Mouse (Mus musculus): ENCODE results near the gene Styk1. TPM values are rescaled to one million over a fixed set of nuclear protein-coding genes. Genes with fewer than 3 reads are reported as not detected.

The Styk1 gene
- under 1 TPM; 0.14 to 0.20 TPM for total RNA-seq (2021)

GRCm38 (mm10) chr6:131353352-131353919, at the start of gene Styk1:
Styk1 (minus strand) TSS chr6:131353597.
- DNase-seq = peak; percentile 72 to 79
- intact Hi-C loops (cut with DNase I) = loop anchor here (2.0 kb wide), 1 partner anchor 61 kb away; the partner anchor contains the start of gene Magohb

GRCm38 (mm10) chr6:131403036-131403435, 49.6 kb upstream of the Styk1 start:
- DNase-seq = no peak

GRCm38 (mm10) chr6:131402606-131403005, 49.2 kb upstream of the Styk1 start:
- no peak for DNase-seq
- intact Hi-C loops (cut with DNase I) = no loop called here

More at GRCm38 (mm10) chr6:131403036-131403435, 49.6 kb upstream of the Styk1 start:
- intact Hi-C loops (cut with DNase I) = no loop called here

GRCm38 (mm10) chr6:131401259-131401658, 47.9 kb upstream of the Styk1 start:
- intact Hi-C loops (cut with DNase I) = no loop called here
- DNase-seq = no peak

- intact Hi-C loops (cut with DNase I) = no loop called here
Measured at GRCm38 (mm10) chr6:131396650-131397049, 43.3 kb upstream of the Styk1 start.

GRCm38 (mm10) chr6:131393873-131394660, 40.7 kb upstream of the Styk1 start:
- no peak for DNase-seq
- intact Hi-C loops (cut with DNase I) = no loop called here

More at GRCm38 (mm10) chr6:131396650-131397049, 43.3 kb upstream of the Styk1 start:
- DNase-seq = no peak

- intact Hi-C loops (cut with DNase I) = loop anchor here (2.0 kb wide), 1 partner anchor 30 kb away; no protein-coding TSS in a partner anchor
- DNase-seq = peak; percentile 90 to 91
Measured at GRCm38 (mm10) chr6:131388040-131389021, 34.9 kb upstream of the Styk1 start, which contains the start of gene Ybx3. Ybx3 (minus strand) TSS chr6:131388476.

- peak; percentile 65 to 69 for DNase-seq
- intact Hi-C loops (cut with DNase I) = loop anchor here (2.0 kb wide), 1 partner anchor 31 kb away; no protein-coding TSS in a partner anchor
Measured at GRCm38 (mm10) chr6:131387221-131388039, 34.0 kb upstream of the Styk1 start.

- intact Hi-C loops (cut with DNase I) = no loop called here
- DNase-seq = no peak
Measured at GRCm38 (mm10) chr6:131386416-131387019, 33.1 kb upstream of the Styk1 start.

- DNase-seq = no peak
- intact Hi-C loops (cut with DNase I) = no loop called here
Measured at GRCm38 (mm10) chr6:131385469-131385868, 32.1 kb upstream of the Styk1 start.

GRCm38 (mm10) chr6:131383713-131384330, 30.4 kb upstream of the Styk1 start:
- intact Hi-C loops (cut with DNase I) = no loop called here
- no peak for DNase-seq

- DNase-seq = peak; percentile 33 to 42
- intact Hi-C loops (cut with DNase I) = no loop called here
Measured at GRCm38 (mm10) chr6:131382984-131383337, 29.6 kb upstream of the Styk1 start.

- DNase-seq = peak; percentile 80 to 82
- intact Hi-C loops (cut with DNase I) = no loop called here
Measured at GRCm38 (mm10) chr6:131382232-131382983, 29.0 kb upstream of the Styk1 start.

- intact Hi-C loops (cut with DNase I) = no loop called here
- no peak for DNase-seq
Measured at GRCm38 (mm10) chr6:131378858-131379428, 25.5 kb upstream of the Styk1 start.

- no peak for DNase-seq
- intact Hi-C loops (cut with DNase I) = no loop called here
Measured at GRCm38 (mm10) chr6:131377378-131377777, 24.0 kb upstream of the Styk1 start.

GRCm38 (mm10) chr6:131374594-131375340, 21.4 kb upstream of the Styk1 start:
- intact Hi-C loops (cut with DNase I) = no loop called here
- peak; percentile 24 to 26 for DNase-seq

- intact Hi-C loops (cut with DNase I) = no loop called here
- no peak for DNase-seq
Measured at GRCm38 (mm10) chr6:131373160-131373559, 19.8 kb upstream of the Styk1 start.

Measured in heart, postnatal 10 days (tissue).